Mouse (Mus musculus) gastrocnemius, postnatal 36 days (tissue): Measurements from ENCODE around the gene Vmo1. TPM values are rescaled to one million over a fixed set of nuclear protein-coding genes. Genes with fewer than 3 reads are reported as not detected.
"Not testable (repeated sequence)": the region's sequence is repeated elsewhere in the genome, so short reads cannot be mapped to it uniquely, and the experiment has no call there.

Source experiments
- DNase-seq, 2 experiments: peaks; one replicate each; pipeline ENCODE4 v3.0.0; 2022
- intact Hi-C: fragments of 180-260 bp; cut with DNase I; formaldehyde crosslinking; loops from one replicate; pipeline ENCODE4 v1.15.1; 2025
- total RNA-seq, 2 experiments: library from RNA; stranded (reverse); gene quantifications; 2 replicates each; pipeline ENCODE4 v1.2.3; 2021

Gene Vmo1
- total RNA-seq, 2 experiments from 2014 or later = not detected

DNA sequence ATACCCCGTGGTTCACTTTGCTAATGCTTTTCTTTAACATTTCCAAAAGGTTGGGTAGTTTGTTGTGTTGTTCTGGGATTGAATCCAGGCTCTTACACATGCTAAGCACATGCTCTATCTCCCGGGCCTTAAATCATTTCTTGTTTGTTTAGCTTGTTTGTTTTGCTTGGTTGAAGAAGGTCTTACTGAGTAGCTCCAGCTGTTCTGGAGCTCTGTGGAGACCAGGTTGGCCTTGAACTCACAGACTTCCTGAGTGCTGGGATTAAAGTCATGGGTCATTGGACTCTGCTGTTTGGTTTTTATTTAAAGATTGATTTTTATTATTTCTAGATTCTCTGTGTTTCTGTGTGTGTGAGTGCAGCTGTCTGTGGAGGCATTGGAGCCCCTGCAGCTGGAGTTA lies 28.9 kb downstream of the Vmo1 start:
- no peak for DNase-seq
- intact Hi-C loops = no loop called here

GRCm38 (mm10) chr11:70474872-70475534 lies 39.4 kb downstream of the Vmo1 start:
- intact Hi-C loops = no loop called here

GRCm38 (mm10) chr11:70473291-70473690 lies 41.1 kb downstream of the Vmo1 start:
- DNase-seq, intact Hi-C loops: not testable (repeated sequence)

More at GRCm38 (mm10) chr11:70474872-70475534, 39.4 kb downstream of the Vmo1 start:
- DNase-seq = no peak

- intact Hi-C loops = no loop called here
These were observed 41.7 kb downstream of the Vmo1 start for GRCm38 (mm10) chr11:70472716-70473115.

DNA sequence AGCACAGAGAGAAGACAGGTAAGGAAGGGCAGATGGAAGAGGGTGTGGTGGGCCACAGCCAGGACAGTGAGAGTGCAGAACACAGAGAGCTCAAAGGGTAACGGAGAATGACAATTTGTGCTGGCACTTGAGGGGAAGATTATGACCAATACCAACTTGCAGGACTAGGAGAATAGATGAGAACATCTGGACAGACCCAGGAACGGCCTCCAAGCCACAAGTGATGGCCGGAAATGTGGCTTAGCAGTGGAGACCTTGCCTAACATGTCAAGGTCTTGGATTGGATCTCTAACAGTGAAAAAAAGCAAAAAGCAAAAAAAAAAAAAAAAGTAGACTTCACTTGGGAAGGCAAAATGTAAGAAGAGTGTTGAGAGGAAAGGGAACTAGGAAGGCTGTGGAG lies 44.7 kb downstream of the Vmo1 start:
- DNase-seq = no peak
- intact Hi-C loops = no loop called here

More at GRCm38 (mm10) chr11:70472716-70473115, 41.7 kb downstream of the Vmo1 start:
- no peak for DNase-seq

DNA sequence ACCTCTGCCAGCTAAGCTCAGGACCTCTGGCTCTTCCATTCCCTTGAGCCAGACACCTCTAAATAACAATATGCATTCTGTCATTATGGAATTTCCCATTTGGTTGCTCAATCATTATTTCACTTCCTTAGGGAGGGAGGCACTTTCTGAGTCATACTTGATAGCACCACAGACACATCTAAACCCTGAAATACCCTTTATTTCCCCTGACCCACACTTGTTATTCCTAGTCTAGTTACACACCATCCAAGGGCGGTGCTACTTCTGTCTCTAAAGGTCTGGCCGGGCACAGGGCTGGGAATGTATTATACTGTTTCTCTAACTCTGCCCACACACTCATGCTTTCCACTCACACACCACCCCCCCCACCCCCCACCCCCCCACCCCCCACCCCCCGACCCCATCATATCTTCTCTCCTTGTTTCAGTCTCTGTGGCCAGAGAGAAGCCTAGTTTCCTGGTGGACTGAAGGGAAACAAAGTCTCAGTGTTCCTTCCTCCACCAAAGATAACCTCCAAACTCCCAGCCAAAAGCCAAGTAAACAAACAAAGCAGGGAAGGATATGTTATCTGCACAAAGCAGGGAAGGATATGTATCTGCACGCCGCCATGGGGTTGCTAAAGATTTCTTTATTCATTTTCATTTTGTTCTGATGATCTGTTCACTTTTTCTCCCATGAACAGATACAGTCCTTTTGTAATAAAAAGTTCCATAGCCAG lies 46.4 kb downstream of the Vmo1 start:
- DNase-seq = no peak
- intact Hi-C loops = no loop called here

GRCm38 (mm10) chr11:70465824-70466223 lies 48.6 kb downstream of the Vmo1 start:
- intact Hi-C loops = no loop called here
- no peak for DNase-seq

DNA sequence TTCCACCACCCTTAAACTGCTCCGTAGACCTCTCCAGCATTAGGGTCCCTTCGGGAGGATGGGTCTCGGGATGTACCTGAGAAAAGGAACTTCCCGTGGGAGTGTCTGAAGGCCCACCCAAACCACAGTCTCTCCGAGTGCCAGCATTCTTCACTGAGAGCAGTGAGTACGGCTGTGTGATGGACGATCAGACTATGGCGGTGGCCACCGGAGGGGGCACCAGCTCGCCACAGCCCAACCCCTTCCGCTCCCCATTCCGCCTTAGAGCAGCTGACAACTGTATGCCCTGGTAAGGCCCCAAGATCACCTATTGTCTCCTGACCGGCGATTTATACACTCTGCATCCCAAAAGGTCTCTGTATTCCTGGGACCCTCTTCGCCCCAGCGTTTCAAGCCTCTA lies 49.2 kb downstream of the Vmo1 start:
- intact Hi-C loops = no loop called here
- no peak for DNase-seq

DNA sequence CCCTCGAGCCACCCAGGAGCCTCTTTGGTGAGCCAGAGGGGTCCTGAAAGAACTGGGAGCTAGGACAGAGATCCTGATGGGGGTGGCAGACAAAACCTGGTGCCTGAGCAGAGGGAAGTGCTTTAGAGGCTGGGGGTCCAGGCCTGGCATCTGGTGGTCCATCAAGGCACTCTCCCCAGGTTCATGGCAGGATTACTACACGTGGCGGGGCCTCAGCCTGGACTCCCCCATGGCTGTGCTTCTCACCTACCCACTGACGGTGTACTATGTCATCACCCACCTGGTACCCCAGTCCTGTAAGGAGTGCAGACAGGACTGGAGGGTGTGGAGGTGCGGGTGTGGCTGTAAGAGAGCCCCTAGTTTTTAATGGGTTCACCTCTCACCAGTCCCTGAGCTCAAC lies 50.4 kb downstream of the Vmo1 start:
- intact Hi-C loops = no loop called here
- no peak for DNase-seq

Other genes with a start within 250 kb of the Vmo1 start
- gene Alox12e, start 192.0 kb downstream of the Vmo1 start, total RNA-seq = not detected
- under 1 TPM in 1 of 2 experiments, not detected in 1; 0.87 TPM for gene Alox15, start 162.6 kb downstream of the Vmo1 start, total RNA-seq
- gene Pelp1, start 104.6 kb downstream of the Vmo1 start, total RNA-seq = 10 to 100 TPM; 16.1 to 20.9 TPM
- gene Arrb2, start 82.0 kb downstream of the Vmo1 start, total RNA-seq = 1 to 10 TPM; 6.2 to 8.1 TPM
- gene Med11, start 62.7 kb downstream of the Vmo1 start, total RNA-seq = 1 to 10 TPM; 4.2 to 6.8 TPM
- under 1 TPM; 0.10 to 0.61 TPM for gene Zmynd15, start 55.2 kb downstream of the Vmo1 start, total RNA-seq
- 1 to 10 TPM; 1.4 to 1.5 TPM for gene Cxcl16, start 54.6 kb downstream of the Vmo1 start, total RNA-seq
- not detected for gene Tm4sf5, start 9.4 kb downstream of the Vmo1 start, total RNA-seq
- not detected for gene Gltpd2, start 4.6 kb upstream of the Vmo1 start, total RNA-seq
- 100 to 1,000 TPM; 242 TPM for gene Psmb6, start 10.8 kb upstream of the Vmo1 start, total RNA-seq
- not detected for gene Gm40193, start 18.3 kb upstream of the Vmo1 start, total RNA-seq
- 10 to 100 TPM; 15.0 to 17.2 TPM for gene Pld2, start 25.4 kb upstream of the Vmo1 start, total RNA-seq
- gene Mink1, start 48.3 kb upstream of the Vmo1 start, total RNA-seq = 10 to 100 TPM; 28.0 to 31.1 TPM
- not detected for gene 4930544D05Rik, start 101.2 kb upstream of the Vmo1 start, total RNA-seq
- gene Chrne, start 104.6 kb upstream of the Vmo1 start, total RNA-seq = 10 to 100 TPM; 18.0 to 28.1 TPM
- gene Gp1ba, start 124.5 kb upstream of the Vmo1 start, total RNA-seq = not detected
- gene Rnf167, start 132.6 kb upstream of the Vmo1 start, total RNA-seq = 10 to 100 TPM; 27.3 to 33.8 TPM
- gene Slc25a11, start 132.9 kb upstream of the Vmo1 start, total RNA-seq = 100 to 1,000 TPM; 308 to 309 TPM
- gene Pfn1, start 140.0 kb upstream of the Vmo1 start, total RNA-seq = 100 to 1,000 TPM; 288 to 339 TPM
- 1,000 to 10,000 TPM; 8,161 to 9,332 TPM for gene Eno3, start 142.6 kb upstream of the Vmo1 start, total RNA-seq
- 10 to 100 TPM; 78.9 to 81.6 TPM for gene Spag7, start 154.8 kb upstream of the Vmo1 start, total RNA-seq
- 10 to 100 TPM; 36.8 to 38.8 TPM for gene Camta2, start 173.5 kb upstream of the Vmo1 start, total RNA-seq
- 1 to 10 TPM; 3.7 to 4.5 TPM for gene Inca1, start 185.5 kb upstream of the Vmo1 start, total RNA-seq
- gene Kif1c, start 185.9 kb upstream of the Vmo1 start, total RNA-seq = 100 to 1,000 TPM; 460 to 537 TPM
- gene Zfp3, start 249.6 kb upstream of the Vmo1 start, total RNA-seq = 10 to 100 TPM in 1 of 2 experiments, 1 to 10 TPM in 1; 7.4 to 11.4 TPM